Mouse (Mus musculus) MEL (cell line): ENCODE measurements around the gene Slc35d2. TPM values are rescaled to one million over a fixed set of nuclear protein-coding genes. Genes with fewer than 3 reads are reported as not detected.

Source experiments
- DNase-seq: peaks from one replicate; pipeline ENCODE4 v3.0.0; 2011; ENCODE audit warnings: low read depth, low spot score
- H3K27ac ChIP-seq: 2 replicates; pipeline ENCODE4 v1.5.1; 2012; ENCODE audit warnings: low read depth, mild to moderate bottlenecking, control low read depth, low read length, moderate library complexity; ENCODE audit not compliant: control insufficient read depth
- H3K27me3 ChIP-seq, 2 experiments: fragments of 150-350 bp in 1 of 2; sonication (generic) in 1 of 2; 2 replicates each; pipeline ENCODE4 v1.6.1; 2012; ENCODE audit warnings: low read length in 2 of 2, mild to moderate bottlenecking in 2 of 2, improper control_type of control experiment in 1 of 2, moderate library complexity in 1 of 2; ENCODE audit not compliant: insufficient read depth in 2 of 2, control insufficient read depth in 1 of 2
- H3K36me3 ChIP-seq, 2 experiments: 2 replicates each; pipeline ENCODE4 v1.6.1; 2012 to 2014; ENCODE audit warnings: low read length in 2 of 2, improper control_type of control experiment in 1 of 2, inconsistent platforms in 1 of 2, mild to moderate bottlenecking in 1 of 2; ENCODE audit not compliant: insufficient read depth in 2 of 2, control insufficient read depth in 1 of 2
- H3K4me1 ChIP-seq, 2 experiments: fragments of 150-350 bp in 1 of 2; sonication (generic) in 1 of 2; 2 replicates each; pipeline ENCODE4 v1.6.1; 2012; ENCODE audit warnings: low read length in 2 of 2, improper control_type of control experiment in 1 of 2, mild to moderate bottlenecking in 1 of 2; ENCODE audit not compliant: insufficient read depth in 2 of 2, control insufficient read depth in 1 of 2
- H3K4me3 ChIP-seq, 2 experiments: fragments of 150-350 bp in 1 of 2; sonication (generic) in 1 of 2; 2 replicates each; pipeline ENCODE4 v1.5.1; 2012; ENCODE audit warnings: low read depth in 2 of 2, low read length in 2 of 2, mild to moderate bottlenecking in 2 of 2, moderate library complexity in 2 of 2, control low read depth in 1 of 2, improper control_type of control experiment in 1 of 2; ENCODE audit not compliant: control insufficient read depth in 1 of 2, insufficient read depth in 1 of 2
- H3K79me2 ChIP-seq: 2 replicates; pipeline ENCODE4 v1.6.1; 2012; ENCODE audit warnings: mild to moderate bottlenecking, low read length, moderate library complexity; ENCODE audit not compliant: control insufficient read depth, poor library complexity, insufficient read depth
- H3K9ac ChIP-seq: 2 replicates; pipeline ENCODE4 v1.6.1; 2012; ENCODE audit warnings: low read depth, mild to moderate bottlenecking, control low read depth, low read length, moderate library complexity; ENCODE audit not compliant: control insufficient read depth, poor library complexity, severe bottlenecking
- H3K9me3 ChIP-seq: fragments of 150-350 bp; sonication (generic); replicated peaks from 2 replicates; pipeline ENCODE4 v1.6.1; 2012; ENCODE audit warnings: mild to moderate bottlenecking, low read length, improper control_type of control experiment, moderate library complexity; ENCODE audit not compliant: insufficient read depth
- CHD1 ChIP-seq: IDR thresholded peaks from 2 replicates; pipeline ENCODE4 v1.6.1; 2012; ENCODE audit warnings: low read depth, mild to moderate bottlenecking, inconsistent platforms, low read length, improper control_type of control experiment
- CHD2 ChIP-seq: IDR thresholded peaks from 2 replicates; pipeline ENCODE4 v1.6.1; 2011; ENCODE audit warnings: low read length, improper control_type of control experiment
- CTCF ChIP-seq, 3 experiments: IDR thresholded peaks in 2 of 3; conservative IDR thresholded peaks in 1 of 3; 2 replicates each; pipeline ENCODE4 v1.5.1; 2011 to 2012; ENCODE audit warnings: low read length in 3 of 3, low read depth in 2 of 3, mild to moderate bottlenecking in 2 of 3, improper control_type of control experiment in 1 of 3, inconsistent platforms in 1 of 3, mixed read lengths in 1 of 3, moderate library complexity in 1 of 3; ENCODE audit not compliant: control insufficient read depth in 1 of 3, insufficient read depth in 1 of 3, poor library complexity in 1 of 3, severe bottlenecking in 1 of 3
- ELF1 ChIP-seq: IDR thresholded peaks from 2 replicates; pipeline ENCODE4 v1.6.1; 2014; ENCODE audit warnings: low read depth, mild to moderate bottlenecking, inconsistent platforms, low read length, improper control_type of control experiment, moderate library complexity
- GABPA ChIP-seq: IDR thresholded peaks from 2 replicates; pipeline ENCODE4 v1.6.1; 2012; ENCODE audit warnings: low read depth, mild to moderate bottlenecking, inconsistent platforms, low read length, improper control_type of control experiment, moderate library complexity
- GATA1 ChIP-seq: IDR thresholded peaks from 2 replicates; pipeline ENCODE4 v1.6.1; 2011; ENCODE audit warnings: low read depth, low read length, improper control_type of control experiment
- HCFC1 ChIP-seq: IDR thresholded peaks from 2 replicates; pipeline ENCODE4 v1.6.1; 2012; ENCODE audit warnings: low read depth, mild to moderate bottlenecking, inconsistent platforms, low read length, improper control_type of control experiment, moderate library complexity
- MAZ ChIP-seq: IDR thresholded peaks from 2 replicates; pipeline ENCODE4 v1.6.1; 2012; ENCODE audit warnings: low read depth, mild to moderate bottlenecking, inconsistent platforms, low read length, improper control_type of control experiment
- MXI1 ChIP-seq: IDR thresholded peaks from 2 replicates; pipeline ENCODE4 v1.6.1; 2011; ENCODE audit warnings: mild to moderate bottlenecking, low read depth, low read length, improper control_type of control experiment
- MYB ChIP-seq: IDR thresholded peaks from 2 replicates; pipeline ENCODE4 v1.6.1; 2011; ENCODE audit warnings: mild to moderate bottlenecking, low read depth, low read length, improper control_type of control experiment
- MYC ChIP-seq: IDR thresholded peaks from 2 replicates; pipeline ENCODE4 v1.6.1; 2011; ENCODE audit warnings: low read depth, mild to moderate bottlenecking, low read length, improper control_type of control experiment, moderate library complexity
- NELFE ChIP-seq: IDR thresholded peaks from 2 replicates; pipeline ENCODE4 v1.6.1; 2011; ENCODE audit warnings: low read depth, low read length, improper control_type of control experiment
- NRF1 ChIP-seq: IDR thresholded peaks from 2 replicates; pipeline ENCODE4 v1.6.1; 2014; ENCODE audit warnings: low read depth, mild to moderate bottlenecking, inconsistent platforms, low read length, improper control_type of control experiment, moderate library complexity; ENCODE audit not compliant: poor library complexity, insufficient read depth, severe bottlenecking
- POLR2A ChIP-seq, 2 experiments: IDR thresholded peaks; 2 replicates each; pipeline ENCODE4 v1.6.1; 2011 to 2012; ENCODE audit warnings: low read length in 2 of 2, mild to moderate bottlenecking in 2 of 2, control low read depth in 1 of 2, improper control_type of control experiment in 1 of 2, low read depth in 1 of 2, moderate library complexity in 1 of 2; ENCODE audit not compliant: control insufficient read depth in 1 of 2, insufficient read depth in 1 of 2, poor library complexity in 1 of 2
- POLR2AphosphoS2 ChIP-seq: IDR thresholded peaks from 2 replicates; pipeline ENCODE4 v1.6.1; 2011; ENCODE audit warnings: low read length, improper control_type of control experiment
- RCOR1 ChIP-seq: IDR thresholded peaks from 2 replicates; pipeline ENCODE4 v1.6.1; 2012; ENCODE audit warnings: low read depth, mild to moderate bottlenecking, inconsistent platforms, low read length, improper control_type of control experiment
- TAL1 ChIP-seq: IDR thresholded peaks from 2 replicates; pipeline ENCODE4 v1.6.1; 2012; ENCODE audit warnings: mild to moderate bottlenecking, inconsistent platforms, low read length, moderate library complexity, mixed read lengths
- TBP ChIP-seq: IDR thresholded peaks from 2 replicates; pipeline ENCODE4 v1.8.0; 2011; ENCODE audit warnings: low read depth, low read length, improper control_type of control experiment
- TCF12 ChIP-seq: IDR thresholded peaks from 2 replicates; pipeline ENCODE4 v1.6.1; 2014; ENCODE audit warnings: low read depth, mild to moderate bottlenecking, inconsistent platforms, low read length, improper control_type of control experiment, moderate library complexity
- UBTF ChIP-seq: IDR thresholded peaks from 2 replicates; pipeline ENCODE4 v1.6.1; 2012; ENCODE audit warnings: low read depth, mild to moderate bottlenecking, inconsistent platforms, low read length, improper control_type of control experiment, moderate library complexity, borderline replicate concordance; ENCODE audit not compliant: insufficient read depth
- ZC3H11A ChIP-seq: IDR thresholded peaks from 2 replicates; pipeline ENCODE4 v1.6.1; 2012; ENCODE audit warnings: low read depth, mild to moderate bottlenecking, inconsistent platforms, low read length, improper control_type of control experiment
- ZKSCAN1 ChIP-seq: IDR thresholded peaks from 2 replicates; pipeline ENCODE4 v1.6.1; 2012; ENCODE audit warnings: low read depth, mild to moderate bottlenecking, inconsistent platforms, low read length, improper control_type of control experiment, moderate library complexity
- ZMIZ1 ChIP-seq: IDR thresholded peaks from 2 replicates; pipeline ENCODE4 v1.6.1; 2012; ENCODE audit warnings: low read depth, mild to moderate bottlenecking, inconsistent platforms, low read length, improper control_type of control experiment, moderate library complexity
- polyA plus RNA-seq, 2 experiments: library from polyadenylated mRNA; stranded (reverse) in 1 of 2; unstranded in 1 of 2; fragments of >175 nt in 1 of 2; fragments of >200 nt in 1 of 2; gene quantifications; 2 replicates each; pipeline versions ENCODE4 v1.2.1 to v1.2.4; 2012; ENCODE audit warnings: low replicate concordance in 2 of 2, low read depth in 1 of 2; ENCODE audit not compliant: insufficient read length in 2 of 2, insufficient read depth in 1 of 2, missing spikeins in 1 of 2
- total RNA-seq: library from RNA; depleted of rRNA; stranded (reverse); fragments of 300-350 nt; gene quantifications from 2 replicates; pipeline ENCODE4 v1.2.3, GENCODE M21; 2012; rRNA removed

Slc35d2 gene
- 3.9 and 6.0 TPM in 2 replicates for total RNA-seq
- polyA plus RNA-seq = 10 to 100 TPM in 1 of 2 experiments, not detected in 1; 11.6 TPM

DNA sequence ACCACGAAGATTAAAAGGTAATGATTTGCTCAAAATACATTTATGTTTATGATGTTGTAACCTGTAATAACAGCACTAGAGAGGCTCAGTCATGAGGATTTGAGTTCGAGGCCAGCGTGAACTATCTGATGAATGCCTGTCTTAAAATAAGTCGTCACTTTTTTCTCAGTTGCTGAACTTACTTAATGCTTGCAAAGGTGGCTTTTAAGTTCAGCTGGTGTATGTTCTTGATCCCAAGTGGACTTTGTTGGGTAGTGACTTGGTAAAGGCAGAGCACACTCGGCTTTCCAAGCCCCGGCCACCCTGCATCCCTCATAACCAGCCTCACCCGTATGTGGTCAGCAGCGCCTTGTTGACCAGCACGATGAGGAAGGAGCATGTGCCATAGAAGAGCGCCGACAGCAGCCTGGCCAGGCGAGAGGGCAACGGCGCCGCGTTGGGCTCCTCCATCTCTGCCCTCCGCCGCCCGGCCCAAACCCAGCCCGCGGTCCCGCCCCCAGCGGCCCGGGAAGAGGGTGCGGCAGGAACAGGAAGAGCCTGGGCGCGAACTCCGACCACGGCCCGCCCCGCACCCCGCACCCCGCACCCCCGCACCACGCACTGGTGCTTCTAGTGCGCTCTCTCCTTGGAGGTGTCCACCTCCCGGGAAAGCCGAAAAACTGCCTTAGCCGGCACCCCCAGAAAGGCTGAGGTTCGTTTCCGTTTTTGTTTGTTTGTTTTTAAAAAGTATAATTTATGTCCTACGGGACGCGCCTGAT, at the start of gene Slc35d2:
Slc35d2 (minus strand) TSS at position 511 of the 758 bp plus-strand sequence.
- Histone ChIP-seq H3K27ac (peak within 1 kb of the TSS; percentile 66), H3K4me1 (peaks cover 5 to 8% of the 10 kb centered on the region in 2 experiments)
- TF ChIP-seq MYC (0 out of 2 replicates have a peak, but pooled peaks have one; percentile 11), NRF1 (no peak), UBTF (no peak), HCFC1 (0 out of 2 replicates have a peak, but pooled peaks have one; percentile 24), CTCF (IDR thresholded peaks at IDR 0.05 in 2 of 3, conservative IDR thresholded peaks at IDR 0.05 in 1 of 3; ENCODE audit: control insufficient read depth in 1 of 3, insufficient read depth in 1 of 3, low read depth in 2 of 3, low read length in 3 of 3, poor library complexity in 1 of 3, severe bottlenecking in 1 of 3) (no peak), MXI1 (peak; percentile 22; the same call in 1 of the 2 replicates), ZMIZ1 (no peak; the same call in 1 of the 2 replicates), TAL1 (no peak), MAZ (0 out of 2 replicates have a peak, but pooled peaks have one; percentile 58), ZC3H11A (no peak), RCOR1 (no peak), CHD1 (no peak), CHD2 (no peak), POLR2AphosphoS2 (peak; percentile 62), NELFE (peak; percentile 52), ZKSCAN1 (no peak), GABPA (no peak), ELF1 (peak; percentile 55), MYB (no peak), TCF12 (no peak), TBP (no peak), POLR2A (IDR thresholded peaks at IDR 0.05; ENCODE audit: control insufficient read depth in 1 of 2, insufficient read depth in 1 of 2, low read depth in 1 of 2, low read length in 2 of 2, poor library complexity in 1 of 2) (peak; percentile 51 to 52; a peak in 2 of 4 replicates), GATA1 (no peak)
- TF ChIP-seq, all 39 proteins: peak for 8
- H3K27me3 ChIP-seq = no peaks in the 10 kb centered on the region
- no peaks in the 10 kb centered on the region for H3K9me3 ChIP-seq
- peak within 1 kb of the TSS; percentile 87 to 89 for H3K4me3 ChIP-seq
- peaks cover 5% of the 10 kb centered on the region in 2 experiments for H3K36me3 ChIP-seq
- peaks cover 2% of the 10 kb centered on the region; the same call in 1 of the 2 replicates for H3K79me2 ChIP-seq
- H3K9ac ChIP-seq = peak within 1 kb of the TSS; percentile 80
- peak; percentile 72 for DNase-seq
